Mouse (Mus musculus) mouse trophoblast stem cell (cell line): ENCODE measurements at regions not wholly inside any gene's neighbourhood (a gene's known extent, or its start where the extent isn't known, plus 50 kb on each side); places are given as distances from the start of the nearest gene placed in this dataset.

Experiments
- in situ Hi-C, 2 experiments: fragments of 300-500 bp; cut with MseI, MboI; formaldehyde crosslinking; loops; 2 replicates in 1 of 2; 3 replicates in 1 of 2; pipeline ENCODE4 v1.15.1; 2025

DNA sequence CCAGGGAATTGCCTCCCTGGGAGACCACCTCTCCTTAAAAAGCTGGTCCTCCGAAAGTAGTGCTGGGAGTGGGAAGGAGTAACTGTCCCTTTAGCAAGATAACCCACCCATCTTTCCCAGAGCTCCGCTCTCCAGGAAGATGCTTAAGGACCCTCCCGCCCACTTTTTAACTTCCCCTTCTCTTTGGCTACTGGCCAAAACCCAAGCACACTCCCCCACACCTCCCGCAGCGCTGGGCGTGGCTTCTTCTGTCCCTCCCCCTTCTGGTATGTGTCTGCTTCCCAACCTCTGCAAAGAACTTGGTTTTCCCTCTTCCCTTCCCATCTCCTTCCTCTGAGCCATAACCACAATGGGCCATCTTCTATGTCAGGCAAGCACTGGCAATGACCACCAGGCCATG lies 85.4 kb downstream of the Rpap3 start:
- in situ Hi-C loops, result no loop called here

- in situ Hi-C loops, result no loop called here
Measured at GRCm38 (mm10) chr15:97619764-97620163, 85.9 kb downstream of the Rpap3 start.

GRCm38 (mm10) chr15:97612325-97612724 lies 93.3 kb downstream of the Rpap3 start:
- in situ Hi-C loops, result no loop called here

- in situ Hi-C loops, result no loop called here
Measured at GRCm38 (mm10) chr15:97610767-97611166, 94.9 kb downstream of the Rpap3 start.

- in situ Hi-C loops, result loop anchor here in 1 of 2 experiments (10.0 kb wide), 1 partner anchor 285 kb away; no protein-coding TSS in a partner anchor
Measured at GRCm38 (mm10) chr15:97609496-97609895, 96.1 kb downstream of the Rpap3 start.

DNA sequence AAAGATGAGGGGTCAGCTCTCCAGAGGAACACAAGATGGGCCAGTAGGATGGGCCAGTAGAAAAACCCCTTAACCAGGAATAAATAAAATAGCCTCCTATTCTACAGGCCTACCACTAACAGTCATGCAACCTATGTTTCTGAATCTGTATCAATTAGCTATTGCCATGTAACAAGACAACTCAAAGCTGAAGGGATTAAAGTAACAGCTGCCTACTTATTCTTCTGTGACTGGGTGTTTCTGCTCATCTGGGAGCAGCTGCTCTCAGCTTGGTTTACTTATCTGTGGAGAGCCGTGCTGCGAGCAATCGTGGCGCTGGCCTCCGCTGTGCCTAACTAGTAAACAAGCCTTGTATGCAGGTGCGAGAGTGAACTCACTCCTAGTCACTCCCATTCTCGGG lies 97.0 kb downstream of the Rpap3 start:
- in situ Hi-C loops, result loop anchor here in 1 of 2 experiments (10.0 kb wide), 1 partner anchor 284 kb away; no protein-coding TSS in a partner anchor

DNA sequence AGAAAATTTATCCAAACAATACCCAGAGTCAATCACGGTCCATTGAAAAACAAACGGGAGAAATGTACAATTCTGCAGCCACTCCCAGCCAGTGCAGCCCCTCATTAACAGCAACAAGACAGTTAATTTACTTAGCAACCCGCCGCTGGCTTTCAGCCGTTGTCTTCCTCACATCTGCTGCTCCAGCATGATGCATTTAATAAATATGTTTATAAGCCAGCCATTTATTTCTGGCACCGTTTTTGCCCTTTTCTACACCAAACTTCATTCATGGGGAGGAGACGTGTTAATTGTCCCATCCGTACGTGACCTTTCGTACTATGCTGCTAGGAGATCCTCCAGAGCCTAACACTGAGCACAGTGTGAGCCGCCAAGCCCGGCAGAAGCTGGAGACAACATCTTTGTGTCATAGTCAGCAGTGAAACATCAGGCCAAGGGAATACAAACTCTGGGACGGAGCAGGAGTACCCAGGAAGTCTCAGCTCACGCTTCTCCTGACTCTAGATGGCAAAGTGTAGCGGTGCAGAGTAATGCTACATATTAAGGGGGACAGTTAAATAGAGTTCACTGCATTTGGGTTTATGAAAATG lies 97.9 kb downstream of the Rpap3 start:
- in situ Hi-C loops, result loop anchor here in 1 of 2 experiments (10.0 kb wide), 1 partner anchor 283 kb away; no protein-coding TSS in a partner anchor

DNA sequence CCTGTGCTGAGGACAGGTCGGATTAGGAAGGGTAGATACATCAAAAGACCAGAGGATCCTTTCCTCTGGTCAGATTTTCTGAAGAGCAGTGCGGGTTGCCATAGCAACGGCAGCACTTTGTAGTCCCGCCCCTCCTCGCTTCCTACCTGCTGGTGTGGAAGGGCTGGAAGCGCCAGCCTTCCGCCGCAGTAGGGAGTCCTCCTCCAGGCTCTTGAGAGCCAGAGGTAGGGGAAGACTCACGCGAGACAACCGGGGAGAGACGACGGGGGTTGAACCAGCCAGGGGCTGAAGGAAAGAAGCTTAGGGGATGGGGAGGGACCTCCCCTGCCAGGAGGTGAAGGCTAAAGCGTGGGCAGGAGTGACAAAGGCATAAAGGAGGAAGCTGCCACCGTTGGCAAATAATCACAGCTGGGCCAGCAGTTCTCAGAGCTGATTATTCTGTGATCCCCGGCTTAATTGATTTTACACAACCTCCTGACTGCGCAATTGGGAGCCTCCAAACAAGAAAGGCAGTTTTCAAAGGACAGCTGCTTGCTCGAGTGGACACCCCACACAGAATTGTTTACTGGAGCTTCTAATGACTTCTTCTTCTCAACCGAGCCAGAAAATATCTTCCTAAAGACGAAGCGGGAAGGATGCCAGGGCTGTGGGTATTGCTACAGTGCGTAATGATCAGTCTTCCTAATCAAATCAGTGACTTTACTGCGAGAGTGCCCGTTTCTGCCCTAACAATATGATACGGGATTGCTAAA lies 98.8 kb downstream of the Rpap3 start:
- in situ Hi-C loops, result loop anchor here in 1 of 2 experiments (10.0 kb wide), 1 partner anchor 282 kb away; no protein-coding TSS in a partner anchor

DNA sequence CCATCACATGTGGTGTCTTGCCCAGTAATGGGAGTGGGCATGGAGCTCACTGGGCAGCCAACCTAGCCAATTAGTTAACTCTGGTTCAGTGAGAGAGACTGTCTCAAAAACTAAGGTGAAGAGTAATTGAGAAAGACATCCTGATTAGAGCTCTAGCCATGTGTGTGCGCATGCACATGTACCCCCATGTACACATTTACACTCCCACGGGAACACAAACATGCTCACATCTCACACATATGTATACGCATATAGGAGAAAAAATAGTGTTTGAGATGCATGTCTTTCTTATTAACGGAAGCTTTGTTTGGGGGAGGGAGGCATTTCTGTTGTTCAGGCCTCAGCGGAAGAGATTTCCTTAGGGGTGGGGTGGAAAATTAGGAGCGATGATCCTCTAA lies 99.4 kb downstream of the Rpap3 start:
- in situ Hi-C loops, result loop anchor here in 1 of 2 experiments (10.0 kb wide), 1 partner anchor 281 kb away; no protein-coding TSS in a partner anchor

DNA sequence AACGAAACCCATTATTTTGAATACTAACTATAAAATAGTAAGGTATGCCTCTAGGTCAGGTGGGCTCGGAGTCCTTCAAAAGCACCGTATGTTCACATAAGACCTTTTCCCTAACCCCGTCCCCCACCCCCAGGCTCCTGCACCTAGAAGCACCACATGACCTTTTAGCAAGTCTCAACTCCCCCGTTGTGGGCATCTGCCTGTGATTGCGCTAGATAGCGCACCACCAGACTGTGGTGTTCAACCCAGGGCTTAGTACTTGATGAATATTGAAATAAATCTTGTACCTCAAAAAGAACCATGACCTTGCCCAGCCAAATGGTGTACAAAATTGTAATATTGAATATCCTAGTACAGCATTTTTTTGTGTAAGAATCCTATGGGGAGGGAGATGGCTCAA lies 99.8 kb downstream of the Rpap3 start:
- in situ Hi-C loops, result loop anchor here in 1 of 2 experiments (10.0 kb wide), 1 partner anchor 281 kb away; no protein-coding TSS in a partner anchor

DNA sequence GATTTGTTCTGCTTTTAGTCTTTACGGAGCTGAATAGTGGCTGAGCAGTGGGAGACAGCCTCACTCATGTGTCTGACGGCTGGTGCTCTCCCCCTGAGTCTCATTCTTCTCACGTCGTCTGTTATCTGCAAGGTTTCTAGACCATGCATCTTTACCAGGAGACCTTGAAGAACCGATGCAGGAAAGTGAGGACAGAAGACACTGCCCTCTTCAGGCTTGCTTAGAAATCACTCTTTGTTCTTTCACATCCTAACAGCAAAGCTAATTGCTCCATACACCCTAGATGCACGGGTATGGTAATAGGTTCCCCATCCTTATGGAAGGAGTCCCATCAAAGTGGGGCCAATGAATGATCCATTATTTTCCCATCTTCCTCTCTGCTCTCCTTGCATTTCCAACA lies 102.1 kb downstream of the Rpap3 start:
- in situ Hi-C loops, result loop anchor here in 1 of 2 experiments (10.0 kb wide), 1 partner anchor 279 kb away; no protein-coding TSS in a partner anchor

DNA sequence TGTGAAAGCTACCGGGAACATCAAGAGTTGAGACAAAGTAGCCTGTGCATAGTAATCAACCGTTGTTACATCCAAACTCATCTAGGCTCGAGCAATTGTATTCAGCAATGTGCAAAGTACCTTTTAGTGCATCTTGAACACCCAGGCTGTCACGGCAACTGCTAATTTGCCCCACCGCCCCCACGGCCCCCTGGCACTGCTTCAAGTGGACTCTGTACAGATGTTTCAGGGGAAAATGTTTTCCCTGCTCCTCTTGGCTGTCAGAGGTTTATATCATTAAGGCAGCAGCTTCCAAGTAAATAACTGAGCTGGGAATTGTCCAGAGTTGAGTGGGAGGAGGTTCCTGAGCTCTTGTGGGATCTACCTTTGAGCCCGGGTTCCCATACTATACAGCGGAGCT lies 107.4 kb downstream of the Rpap3 start:
- in situ Hi-C loops, result no loop called here

DNA sequence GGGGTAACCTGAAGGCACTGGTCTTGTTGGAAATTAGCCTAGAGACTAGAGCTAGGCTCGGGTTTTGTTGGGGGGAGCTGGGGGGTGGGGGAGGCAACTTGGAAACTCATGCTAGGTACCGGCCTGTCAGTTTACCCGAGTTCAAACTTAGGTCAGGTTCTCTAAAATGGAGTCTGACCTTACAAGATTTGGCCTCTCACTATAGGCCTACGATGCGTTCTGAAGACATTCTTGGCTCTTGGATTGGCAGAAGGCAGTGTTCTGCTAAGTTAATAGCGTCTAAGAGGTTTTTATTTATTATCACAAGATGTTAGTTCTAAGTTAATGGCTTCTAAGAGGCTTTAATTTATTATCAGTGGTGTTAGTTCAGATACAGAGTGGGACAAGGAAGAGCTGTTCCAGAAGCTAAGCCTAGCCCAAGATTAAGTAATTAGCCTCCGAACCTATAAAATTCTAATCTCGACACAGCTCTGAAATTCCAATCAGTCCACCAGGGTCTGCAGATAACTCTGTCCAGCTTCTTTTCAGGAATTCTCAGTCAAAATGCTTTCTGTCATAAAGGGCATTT lies 109.0 kb downstream of the Rpap3 start:
- in situ Hi-C loops, result no loop called here

DNA sequence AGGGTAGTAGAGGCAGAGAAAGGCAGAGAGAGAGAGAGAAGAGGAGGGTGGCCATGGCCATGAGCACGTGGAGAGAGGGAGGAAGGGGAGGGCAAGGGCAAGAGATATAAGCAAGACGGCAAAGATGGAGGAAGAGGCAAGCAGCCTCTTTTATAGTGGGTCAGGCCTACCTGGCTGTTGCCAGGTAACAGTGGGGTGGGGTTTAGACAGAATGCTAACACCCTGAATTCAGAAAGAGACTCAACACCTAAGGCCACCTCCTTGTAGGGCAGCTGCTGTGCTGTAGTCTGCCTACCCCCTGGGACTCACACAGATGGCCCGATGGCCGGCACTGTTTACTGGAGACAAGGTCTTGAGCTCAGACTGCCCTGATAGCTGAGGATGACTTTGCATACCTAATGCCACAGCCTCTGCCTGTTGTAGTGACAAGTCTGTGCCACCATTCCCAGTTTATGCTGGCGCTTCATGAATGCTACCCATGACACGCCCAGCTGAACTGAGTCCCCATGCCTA lies 110.3 kb downstream of the Rpap3 start:
- in situ Hi-C loops, result no loop called here

DNA sequence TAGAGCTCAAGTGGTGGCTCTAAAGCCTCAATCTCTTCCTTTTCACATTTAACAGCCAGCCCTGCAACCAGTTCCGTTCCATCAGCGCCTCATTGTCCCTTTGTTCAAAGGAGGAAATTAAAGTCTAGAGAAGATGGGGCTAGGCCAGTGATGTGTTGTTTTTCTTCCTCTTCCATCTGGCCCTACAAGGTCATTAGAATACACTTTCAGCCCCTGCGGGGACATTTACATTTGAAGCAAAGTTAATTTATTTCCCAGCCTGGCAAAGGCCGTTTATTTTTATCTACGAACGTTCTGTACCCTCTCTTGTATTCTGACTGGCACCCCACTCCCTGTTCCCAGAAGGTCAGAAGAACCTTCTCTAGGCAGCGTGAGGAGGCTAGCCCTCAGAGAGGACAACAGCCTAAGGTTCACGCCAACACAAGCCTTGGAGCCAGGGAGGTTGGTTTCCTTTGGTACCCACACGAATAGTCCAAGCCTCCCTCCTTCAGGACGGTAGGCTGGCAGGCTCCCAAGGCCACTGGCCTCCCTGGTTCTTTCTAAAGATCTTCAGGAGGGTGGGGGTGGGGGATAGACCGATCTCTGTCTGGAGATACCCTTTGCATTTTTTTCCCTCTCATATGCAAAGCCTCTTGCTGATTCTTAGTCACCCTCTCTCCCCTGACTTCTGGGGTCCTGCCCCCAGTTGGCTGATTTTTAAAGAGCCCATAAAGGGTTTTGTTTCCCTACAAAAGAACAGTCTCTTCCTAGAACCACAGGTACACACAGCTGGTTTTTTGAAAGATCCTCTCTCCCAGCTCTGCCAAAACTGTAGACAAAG lies 111.6 kb downstream of the Rpap3 start:
- in situ Hi-C loops, result no loop called here

DNA sequence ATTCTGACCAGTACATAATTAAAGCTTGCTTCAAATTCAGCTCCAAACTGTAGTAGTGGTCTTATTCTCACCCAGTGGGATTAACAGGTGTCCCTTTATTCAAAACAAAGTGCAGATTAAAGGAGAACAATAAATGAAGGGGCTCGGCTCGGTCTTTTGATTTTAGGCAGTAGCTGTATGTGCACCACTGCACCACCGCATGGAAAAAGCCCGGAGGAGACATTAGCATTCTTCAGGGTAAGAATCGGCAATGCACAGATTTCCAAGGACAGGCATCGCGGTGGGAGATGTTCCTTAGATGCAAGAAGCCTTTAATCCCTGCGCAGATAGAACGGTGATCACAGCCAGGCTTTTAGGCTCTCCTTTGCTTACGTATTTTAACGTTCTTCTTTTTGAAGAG lies 112.8 kb downstream of the Rpap3 start:
- in situ Hi-C loops, result no loop called here

GRCm38 (mm10) chr15:97591406-97591805 lies 114.2 kb downstream of the Rpap3 start:
- in situ Hi-C loops, result no loop called here

- in situ Hi-C loops, result no loop called here
Measured at GRCm38 (mm10) chr15:97590732-97591292, 114.8 kb downstream of the Rpap3 start.

- in situ Hi-C loops, result no loop called here
Measured at GRCm38 (mm10) chr15:97587571-97588205, 117.9 kb downstream of the Rpap3 start.

DNA sequence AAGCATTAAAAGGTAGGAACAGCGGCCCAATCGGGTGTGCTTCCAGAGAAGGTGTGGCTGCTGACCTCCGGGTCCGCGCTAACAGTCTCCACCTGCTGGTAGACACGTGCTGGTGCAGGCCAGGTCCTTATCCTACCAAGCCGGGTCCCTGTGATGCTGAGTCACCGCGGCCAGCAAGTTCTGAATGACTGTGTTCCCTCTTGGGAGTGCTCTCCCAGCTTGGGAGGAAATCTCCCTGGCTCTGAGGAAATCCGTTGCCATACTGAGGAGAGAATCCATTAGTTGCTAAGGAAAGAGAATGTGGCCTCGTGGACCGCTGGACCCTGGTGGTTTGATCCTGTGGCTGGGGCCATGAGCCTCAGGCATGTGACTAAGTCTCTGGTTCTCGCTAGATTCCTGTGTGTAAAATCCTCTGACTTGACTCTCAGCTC lies 123.9 kb downstream of the Rpap3 start:
- in situ Hi-C loops, result no loop called here

DNA sequence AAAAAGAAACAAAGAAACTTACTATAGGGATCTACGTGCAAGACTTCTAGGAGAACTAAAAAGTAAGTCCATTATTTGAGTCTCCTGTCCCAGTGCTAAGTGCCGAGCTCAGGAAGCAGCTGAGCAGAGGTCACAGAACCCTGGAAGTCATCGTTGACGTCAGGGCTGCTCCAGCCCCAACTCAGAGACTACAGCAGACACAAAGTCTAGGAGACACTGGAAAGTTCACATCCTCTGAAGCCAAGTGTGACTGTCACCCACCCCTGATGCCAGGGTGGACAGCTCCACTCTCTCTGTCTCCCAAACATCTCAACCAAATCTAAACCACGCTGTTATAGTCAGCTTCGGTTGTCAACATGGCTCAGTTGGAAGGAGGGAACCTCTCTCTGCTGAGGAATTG lies 124.9 kb downstream of the Rpap3 start:
- in situ Hi-C loops, result no loop called here
